Mouse (Mus musculus): ENCODE measurements around the gene Gdnf. TPM values are rescaled to one million over a fixed set of nuclear protein-coding genes. Genes with fewer than 3 reads are reported as not detected.

Gdnf gene
- total RNA-seq, 2 experiments from 2014 or later = 0.34 to 0.98 TPM

- no peak for DNase-seq (ENCODE audit: low spot score in 2 of 2)
Observed at GRCm38 (mm10) chr15:7858841-7859240, 48.2 kb downstream of the Gdnf start.

- no peak for DNase-seq (ENCODE audit: low spot score in 2 of 2)
Observed at GRCm38 (mm10) chr15:7862890-7863289, 52.2 kb downstream of the Gdnf start.

- no peak for DNase-seq (ENCODE audit: low spot score in 2 of 2)
Observed at GRCm38 (mm10) chr15:7863328-7863727, 52.7 kb downstream of the Gdnf start.

GRCm38 (mm10) chr15:7865305-7865704 is 54.7 kb downstream of the Gdnf start:
- no peak for DNase-seq (ENCODE audit: low spot score in 2 of 2)

- no peak for DNase-seq (ENCODE audit: low spot score in 2 of 2)
Observed at GRCm38 (mm10) chr15:7872473-7872872, 61.8 kb downstream of the Gdnf start.

GRCm38 (mm10) chr15:7875879-7876278 is 65.2 kb downstream of the Gdnf start:
- DNase-seq (ENCODE audit: low spot score in 2 of 2) = no peak

- no peak for DNase-seq (ENCODE audit: low spot score in 2 of 2)
Observed at GRCm38 (mm10) chr15:7877560-7878467, 67.2 kb downstream of the Gdnf start.

- no peak for DNase-seq (ENCODE audit: low spot score in 2 of 2)
Observed at GRCm38 (mm10) chr15:7878861-7879260, 68.2 kb downstream of the Gdnf start.

GRCm38 (mm10) chr15:7879956-7880355 is 69.3 kb downstream of the Gdnf start:
- no peak for DNase-seq (ENCODE audit: low spot score in 2 of 2)

GRCm38 (mm10) chr15:7884181-7884580 is 73.5 kb downstream of the Gdnf start:
- DNase-seq (ENCODE audit: low spot score in 2 of 2) = no peak

GRCm38 (mm10) chr15:7885106-7885505 is 74.5 kb downstream of the Gdnf start:
- DNase-seq (ENCODE audit: low spot score in 2 of 2) = no peak

GRCm38 (mm10) chr15:7886591-7886990 is 75.9 kb downstream of the Gdnf start:
- DNase-seq (ENCODE audit: low spot score in 2 of 2) = no peak

All from adrenal gland, postnatal 4 days (tissue).